Mouse (Mus musculus): ENCODE measurements at regions not wholly inside any gene's neighbourhood (a gene's known extent, or its start where the extent isn't known, plus 50 kb on each side); places are given as distances from the start of the nearest gene placed in this dataset.

DNA sequence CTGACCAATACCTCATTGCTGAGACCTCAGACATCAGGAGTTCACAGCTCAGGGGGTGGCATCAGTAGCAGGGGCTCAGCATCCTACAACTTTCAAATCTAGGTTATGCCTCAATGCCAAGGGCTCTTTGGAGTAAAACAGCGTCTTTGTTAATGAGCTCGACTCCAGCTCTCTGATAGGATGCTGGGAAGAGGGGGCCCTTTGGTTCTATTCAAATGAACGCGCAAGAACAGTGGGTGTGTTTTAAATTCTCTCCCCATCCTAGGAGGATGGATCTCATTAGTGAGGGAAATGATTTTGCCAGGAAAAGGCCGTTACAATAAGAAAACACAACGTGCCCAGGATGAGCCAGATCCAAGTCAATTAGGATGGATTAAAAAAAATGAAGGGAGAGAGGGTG, 132.2 kb upstream of the 3110018I06Rik start:
- H3K9ac ChIP-seq (replicated peaks), result no peak overlapping the region
- H3K4me1 ChIP-seq, result peaks cover 4% of the 10 kb centered on the region; the same call in 1 of the 2 replicates
- no peak overlapping the region for H3K4me2 ChIP-seq
- H3K9me3 ChIP-seq (replicated peaks), result no peaks in the 10 kb centered on the region
- H3K27ac ChIP-seq (replicated peaks), result no peak overlapping the region
- WGBS, result 47% methylated on average over 6 of the region's 6 CpGs
- no peak for ATAC-seq (ENCODE audit: low FRiP score)
- no peaks in the 10 kb centered on the region for H3K36me3 ChIP-seq
- H3K27me3 ChIP-seq (replicated peaks), result no peaks in the 10 kb centered on the region
- H3K4me3 ChIP-seq (replicated peaks), result no peak overlapping the region

DNA sequence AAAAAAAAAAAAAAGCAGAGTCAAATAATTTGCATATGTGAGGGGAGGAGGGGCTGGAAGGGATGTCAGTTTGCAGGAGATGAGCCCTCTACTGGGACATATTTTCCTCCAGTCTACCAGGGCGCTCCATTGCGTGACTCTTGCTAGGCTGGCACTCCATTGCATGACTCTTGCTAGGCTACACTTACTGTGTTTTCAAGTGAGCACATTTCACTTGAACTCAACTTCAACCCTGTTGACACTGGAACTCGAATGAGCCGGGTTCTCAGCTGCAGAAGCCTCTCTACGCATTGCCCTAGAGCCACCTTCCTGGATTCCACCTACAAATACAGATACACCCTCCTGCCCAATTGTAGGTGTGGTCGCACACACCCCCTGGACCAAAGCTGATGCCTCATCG, 131.5 kb upstream of the 3110018I06Rik start:
- Histone ChIP-seq H3K9me3 (replicated peaks) (no peaks in the 10 kb centered on the region), H3K9ac (replicated peaks) (no peak overlapping the region), H3K4me1 (peaks cover 4% of the 10 kb centered on the region; the same call in 1 of the 2 replicates), H3K27me3 (replicated peaks) (no peaks in the 10 kb centered on the region), H3K4me2 (no peak overlapping the region), H3K36me3 (no peaks in the 10 kb centered on the region), H3K4me3 (replicated peaks) (no peak overlapping the region), H3K27ac (replicated peaks) (no peak overlapping the region)
- no peak for ATAC-seq (ENCODE audit: low FRiP score)
- WGBS, result 90% methylated on average over 7 of the region's 7 CpGs

DNA sequence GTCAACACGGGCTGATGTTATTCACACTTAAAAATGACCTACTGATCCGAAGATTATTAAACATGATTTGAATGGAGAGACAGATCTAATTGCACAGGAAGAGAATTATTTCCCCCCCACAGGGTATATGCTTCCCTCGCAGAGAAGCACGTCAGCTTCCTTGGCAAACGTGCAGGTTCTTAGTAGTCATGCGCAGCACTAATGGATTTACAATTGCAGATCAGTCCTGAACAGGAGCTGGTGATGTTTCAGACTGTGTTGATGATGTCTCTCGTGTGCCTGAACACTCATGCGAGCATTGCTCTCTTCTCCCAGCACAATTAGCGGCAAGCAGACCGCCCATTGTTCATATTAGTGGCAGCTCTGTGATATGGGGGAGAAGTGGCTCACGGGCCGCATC, 127.9 kb upstream of the 3110018I06Rik start:
- Histone ChIP-seq H3K9ac (replicated peaks) (no peak overlapping the region), H3K4me1 (peaks cover 7% of the 10 kb centered on the region; the same call in 1 of the 2 replicates), H3K27me3 (replicated peaks) (no peaks in the 10 kb centered on the region), H3K36me3 (no peaks in the 10 kb centered on the region), H3K9me3 (replicated peaks) (no peaks in the 10 kb centered on the region), H3K27ac (replicated peaks) (no peak overlapping the region), H3K4me2 (no peak overlapping the region), H3K4me3 (replicated peaks) (no peak overlapping the region)
- no peak for ATAC-seq (ENCODE audit: low FRiP score)
- 58% methylated on average over 12 of the region's 12 CpGs for WGBS

DNA sequence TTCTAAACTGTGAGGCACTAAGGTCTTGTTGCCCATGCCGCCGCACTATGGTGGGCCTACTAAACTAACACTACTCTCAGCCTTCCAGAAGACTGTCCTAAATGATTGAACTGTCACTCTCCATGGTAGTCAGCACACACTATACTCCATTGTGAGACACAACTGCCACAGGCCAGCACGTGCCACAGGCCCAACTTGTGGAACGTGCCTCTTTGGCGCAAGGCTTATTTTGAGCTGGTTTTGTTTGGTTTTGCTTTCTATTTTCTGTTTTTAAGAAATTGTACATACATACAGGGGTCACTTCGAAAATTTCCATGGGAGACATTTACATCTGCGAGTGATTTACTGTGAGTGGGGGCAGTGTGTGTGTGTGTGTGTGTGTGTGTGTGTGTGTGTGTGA, 126.8 kb upstream of the 3110018I06Rik start:
- H3K36me3 ChIP-seq, result no peaks in the 10 kb centered on the region
- ATAC-seq (ENCODE audit: low FRiP score), result no peak
- H3K27me3 ChIP-seq (replicated peaks), result no peaks in the 10 kb centered on the region
- H3K4me1 ChIP-seq, result peaks cover 7% of the 10 kb centered on the region; the same call in 1 of the 2 replicates
- no peak overlapping the region for H3K4me2 ChIP-seq
- no peaks in the 10 kb centered on the region for H3K9me3 ChIP-seq (replicated peaks)
- H3K27ac ChIP-seq (replicated peaks), result no peak overlapping the region
- H3K4me3 ChIP-seq (replicated peaks), result no peak overlapping the region
- WGBS, result 95% methylated on average over 7 of the region's 7 CpGs
- no peak overlapping the region for H3K9ac ChIP-seq (replicated peaks)

DNA sequence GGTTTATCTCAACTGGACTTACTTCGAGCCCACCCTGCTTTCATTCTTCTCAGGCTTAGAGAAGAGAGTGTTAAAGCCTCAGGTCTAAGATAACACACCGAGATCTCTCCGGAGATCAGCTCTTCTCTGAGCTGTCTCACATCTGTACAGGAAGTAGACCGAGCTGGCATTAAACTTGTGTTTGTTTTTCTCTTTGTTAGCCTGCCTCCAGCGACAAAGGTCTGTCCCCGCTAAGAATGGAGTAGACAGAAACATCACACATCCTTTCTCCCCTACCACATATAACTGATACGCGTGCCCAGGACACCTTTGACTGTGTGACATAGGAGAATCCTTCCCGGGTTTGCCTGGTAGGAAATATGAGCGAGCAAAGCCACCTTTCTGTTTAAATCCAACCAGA, 126.3 kb upstream of the 3110018I06Rik start:
- H3K9ac ChIP-seq (replicated peaks), result no peak overlapping the region
- no peak overlapping the region for H3K4me2 ChIP-seq
- no peaks in the 10 kb centered on the region for H3K27me3 ChIP-seq (replicated peaks)
- no peaks in the 10 kb centered on the region for H3K9me3 ChIP-seq (replicated peaks)
- 85% methylated on average over 10 of the region's 10 CpGs for WGBS
- H3K36me3 ChIP-seq, result no peaks in the 10 kb centered on the region
- no peak overlapping the region for H3K4me3 ChIP-seq (replicated peaks)
- no peak overlapping the region for H3K27ac ChIP-seq (replicated peaks)
- ATAC-seq (ENCODE audit: low FRiP score), result no peak
- peaks cover 7% of the 10 kb centered on the region; the same call in 1 of the 2 replicates for H3K4me1 ChIP-seq

DNA sequence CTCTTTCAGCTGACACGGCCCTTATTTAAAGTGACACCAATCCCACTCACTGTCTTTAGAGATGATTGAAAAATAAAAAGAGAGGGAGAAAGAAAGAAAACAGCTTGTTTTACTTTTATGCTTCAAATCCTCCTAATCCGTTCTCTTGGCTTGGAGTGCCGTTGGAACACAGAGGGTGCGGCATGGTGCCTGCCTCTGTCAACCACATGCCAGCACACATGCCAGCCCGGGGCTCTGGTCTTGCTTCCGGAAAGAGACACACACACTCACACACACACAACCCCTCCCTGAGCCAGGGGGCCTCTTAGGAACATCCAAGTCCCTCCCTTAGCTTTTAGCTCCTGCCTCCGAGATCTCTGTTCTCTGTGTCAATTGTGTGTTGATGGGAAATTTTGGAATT, 116.2 kb upstream of the 3110018I06Rik start:
- no peak overlapping the region for H3K27ac ChIP-seq (replicated peaks)
- H3K4me1 ChIP-seq, result no peaks in the 10 kb centered on the region
- ATAC-seq (ENCODE audit: low FRiP score), result no peak
- WGBS, result 86% methylated on average over 7 of the region's 7 CpGs
- H3K27me3 ChIP-seq (replicated peaks), result no peaks in the 10 kb centered on the region
- H3K4me3 ChIP-seq (replicated peaks), result no peak overlapping the region
- no peaks in the 10 kb centered on the region; the same call in 1 of the 2 replicates for H3K9me3 ChIP-seq (replicated peaks)
- no peak overlapping the region for H3K9ac ChIP-seq (replicated peaks)
- no peak overlapping the region for H3K4me2 ChIP-seq
- no peaks in the 10 kb centered on the region for H3K36me3 ChIP-seq

DNA sequence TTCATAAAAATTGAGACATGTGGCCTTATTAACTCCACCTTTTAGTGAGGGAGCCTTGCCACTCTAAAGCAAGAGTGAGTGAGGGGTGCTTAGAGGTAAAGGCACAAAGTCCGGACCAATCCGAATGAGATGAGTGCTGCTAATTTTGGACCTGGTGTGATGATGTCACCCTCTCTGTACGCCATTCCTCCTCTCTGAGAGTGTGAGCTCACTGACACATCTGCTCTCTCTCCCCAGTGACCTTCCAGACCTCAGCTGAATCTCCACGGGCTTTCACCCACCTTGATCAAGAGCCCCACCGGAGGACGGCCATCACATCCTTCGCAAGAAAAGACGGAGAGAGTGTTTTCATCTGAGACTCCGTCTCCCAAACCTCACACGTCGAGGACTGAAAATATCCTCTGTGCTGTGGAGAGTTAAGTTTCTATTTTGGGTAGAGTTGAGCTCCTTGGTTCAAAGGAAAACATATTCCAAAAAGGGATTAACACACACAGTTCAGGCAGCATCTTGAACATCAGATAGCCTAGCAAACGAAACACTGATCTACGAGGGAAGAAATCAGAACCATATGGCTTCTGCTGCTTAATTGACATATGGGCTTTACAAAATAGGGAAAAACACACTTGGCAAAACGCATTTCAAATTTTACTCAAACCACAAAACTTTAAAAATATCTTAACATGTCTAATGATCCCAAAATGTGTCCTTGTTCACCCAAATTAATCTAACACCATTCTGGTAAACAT, 96.2 kb upstream of the 3110018I06Rik start:
- H3K27me3 ChIP-seq (replicated peaks), result no peaks in the 10 kb centered on the region
- WGBS, result 83% methylated on average over 14 of the region's 14 CpGs

DNA sequence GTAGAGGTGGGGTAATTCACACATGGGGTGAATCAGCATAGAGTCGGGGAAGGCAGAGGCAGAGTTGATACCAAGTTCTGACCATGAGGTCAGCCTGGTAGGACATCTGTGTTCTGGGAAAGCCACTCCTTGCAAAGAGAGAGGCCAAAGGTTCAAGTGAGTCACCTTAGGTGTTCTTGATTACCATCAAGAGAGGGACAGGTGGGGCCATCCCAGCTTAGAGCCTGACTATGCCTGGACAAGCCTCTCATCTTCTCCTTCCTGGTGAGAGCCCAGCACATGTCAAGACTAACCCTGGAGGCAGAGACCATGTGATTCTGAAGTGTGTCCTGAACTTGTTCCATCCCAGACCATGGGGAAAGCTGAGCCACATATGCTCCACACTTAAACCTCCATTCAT, 94.0 kb upstream of the 3110018I06Rik start:
- Histone ChIP-seq H3K27ac (replicated peaks) (no peak overlapping the region), H3K9me3 (replicated peaks) (no peaks in the 10 kb centered on the region), H3K4me3 (replicated peaks) (no peak overlapping the region), H3K9ac (replicated peaks) (no peak overlapping the region), H3K4me2 (no peak overlapping the region), H3K36me3 (no peaks in the 10 kb centered on the region), H3K27me3 (replicated peaks) (no peaks in the 10 kb centered on the region), H3K4me1 (no peaks in the 10 kb centered on the region)
- no peak for ATAC-seq (ENCODE audit: low FRiP score)
- whole genome bisulfite sequencing, result 74% methylated on average over 1 of the region's 1 CpGs

More for the DNA sequence above, 96.2 kb upstream of the 3110018I06Rik start:
- no peak overlapping the region for H3K4me3 ChIP-seq (replicated peaks)
- H3K9ac ChIP-seq (replicated peaks), result no peak overlapping the region
- H3K9me3 ChIP-seq (replicated peaks), result no peaks in the 10 kb centered on the region
- no peaks in the 10 kb centered on the region for H3K4me1 ChIP-seq
- H3K4me2 ChIP-seq, result no peak overlapping the region
- H3K36me3 ChIP-seq, result no peaks in the 10 kb centered on the region
- no peak for ATAC-seq (ENCODE audit: low FRiP score)
- H3K27ac ChIP-seq (replicated peaks), result no peak overlapping the region

DNA sequence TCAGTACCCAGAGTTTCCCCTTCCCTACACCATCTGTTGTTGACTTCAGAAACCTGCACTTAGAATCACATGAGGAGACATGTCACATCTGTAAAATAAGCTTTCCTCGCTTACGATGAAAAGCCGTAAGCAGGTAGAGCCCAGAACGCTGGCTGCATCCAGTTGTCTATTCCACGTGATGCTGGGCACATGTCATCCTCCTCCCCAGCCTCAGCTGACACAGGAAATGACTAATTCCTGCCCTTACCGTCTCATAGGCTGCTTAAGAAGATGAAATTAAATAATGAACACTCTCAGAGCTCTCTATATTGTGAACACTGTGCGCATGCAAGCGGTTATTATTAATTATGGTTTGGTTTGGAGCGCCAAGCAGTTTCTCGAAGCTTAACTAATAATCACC, 83.6 kb upstream of the 3110018I06Rik start:
- no peak overlapping the region for H3K4me2 ChIP-seq
- WGBS, result 76% methylated on average over 10 of the region's 10 CpGs
- H3K9me3 ChIP-seq (replicated peaks), result no peaks in the 10 kb centered on the region
- H3K27me3 ChIP-seq (replicated peaks), result no peaks in the 10 kb centered on the region
- H3K36me3 ChIP-seq, result no peaks in the 10 kb centered on the region
- no peak overlapping the region for H3K9ac ChIP-seq (replicated peaks)
- no peak for ATAC-seq (ENCODE audit: low FRiP score)
- H3K27ac ChIP-seq (replicated peaks), result no peak overlapping the region
- no peak overlapping the region for H3K4me3 ChIP-seq (replicated peaks)
- peaks cover 7% of the 10 kb centered on the region; the same call in 1 of the 2 replicates for H3K4me1 ChIP-seq

DNA sequence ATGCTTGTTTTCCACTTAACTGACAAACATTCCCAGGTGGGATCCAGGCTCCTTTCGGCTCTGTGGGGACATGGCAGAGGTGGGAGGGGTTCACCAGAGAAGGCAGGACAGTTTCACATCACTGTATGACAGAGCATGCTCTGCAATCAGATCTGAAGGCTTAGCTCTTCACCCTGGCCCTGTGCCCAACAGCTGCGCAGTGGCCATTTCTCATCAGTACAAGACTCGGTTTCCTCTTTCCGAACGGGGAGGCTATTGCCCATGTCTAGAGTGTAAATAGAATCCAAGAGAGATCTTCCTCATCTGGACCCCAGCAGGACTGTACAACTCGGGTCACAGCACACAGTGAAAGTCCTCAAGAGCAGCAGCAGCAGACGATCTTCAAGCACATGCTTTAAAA, 64.5 kb upstream of the 3110018I06Rik start:
- H3K27me3 ChIP-seq (replicated peaks), result no peaks in the 10 kb centered on the region
- no peak overlapping the region for H3K9ac ChIP-seq (replicated peaks)
- H3K4me1 ChIP-seq, result no peaks in the 10 kb centered on the region
- no peak overlapping the region for H3K4me2 ChIP-seq
- no peak overlapping the region for H3K27ac ChIP-seq (replicated peaks)
- 85% methylated on average over 7 of the region's 7 CpGs for WGBS
- no peak for ATAC-seq (ENCODE audit: low FRiP score)
- no peak overlapping the region for H3K4me3 ChIP-seq (replicated peaks)
- H3K36me3 ChIP-seq, result no peaks in the 10 kb centered on the region
- no peaks in the 10 kb centered on the region for H3K9me3 ChIP-seq (replicated peaks)

DNA sequence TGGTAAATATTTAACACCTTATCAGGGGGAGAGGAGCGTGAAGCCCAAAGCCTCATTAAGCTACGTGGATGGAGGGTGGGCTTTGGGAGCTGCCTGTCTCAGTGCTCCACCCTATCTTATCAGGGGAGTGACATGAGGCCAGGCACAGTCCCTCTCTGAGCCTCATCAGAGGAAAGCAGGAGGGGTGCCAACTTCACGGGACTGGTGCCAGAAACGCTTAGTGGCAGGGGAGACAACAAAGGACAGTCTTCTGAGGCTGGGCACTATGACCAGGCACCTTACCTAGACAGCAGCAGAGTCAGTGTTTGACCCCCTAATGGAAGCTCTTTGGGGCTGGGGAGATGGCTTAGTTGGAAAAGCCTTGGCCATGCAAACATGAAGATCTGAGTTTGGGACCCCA, 49.9 kb upstream of the 3110018I06Rik start:
- H3K9me3 ChIP-seq (replicated peaks), result no peaks in the 10 kb centered on the region
- no peaks in the 10 kb centered on the region for H3K27me3 ChIP-seq (replicated peaks)
- no peak for ATAC-seq (ENCODE audit: low FRiP score)
- H3K4me2 ChIP-seq, result no peak overlapping the region
- H3K27ac ChIP-seq (replicated peaks), result no peak overlapping the region
- H3K36me3 ChIP-seq, result no peaks in the 10 kb centered on the region
- 59% methylated on average over 4 of the region's 4 CpGs for WGBS
- no peak overlapping the region for H3K9ac ChIP-seq (replicated peaks)
- H3K4me1 ChIP-seq, result no peaks in the 10 kb centered on the region
- no peak overlapping the region for H3K4me3 ChIP-seq (replicated peaks)

All from neural tube, embryonic 15.5 days (tissue).